9 mouse cellular contexts compared by ENCODE assay signal in the genomic region with DNA sequence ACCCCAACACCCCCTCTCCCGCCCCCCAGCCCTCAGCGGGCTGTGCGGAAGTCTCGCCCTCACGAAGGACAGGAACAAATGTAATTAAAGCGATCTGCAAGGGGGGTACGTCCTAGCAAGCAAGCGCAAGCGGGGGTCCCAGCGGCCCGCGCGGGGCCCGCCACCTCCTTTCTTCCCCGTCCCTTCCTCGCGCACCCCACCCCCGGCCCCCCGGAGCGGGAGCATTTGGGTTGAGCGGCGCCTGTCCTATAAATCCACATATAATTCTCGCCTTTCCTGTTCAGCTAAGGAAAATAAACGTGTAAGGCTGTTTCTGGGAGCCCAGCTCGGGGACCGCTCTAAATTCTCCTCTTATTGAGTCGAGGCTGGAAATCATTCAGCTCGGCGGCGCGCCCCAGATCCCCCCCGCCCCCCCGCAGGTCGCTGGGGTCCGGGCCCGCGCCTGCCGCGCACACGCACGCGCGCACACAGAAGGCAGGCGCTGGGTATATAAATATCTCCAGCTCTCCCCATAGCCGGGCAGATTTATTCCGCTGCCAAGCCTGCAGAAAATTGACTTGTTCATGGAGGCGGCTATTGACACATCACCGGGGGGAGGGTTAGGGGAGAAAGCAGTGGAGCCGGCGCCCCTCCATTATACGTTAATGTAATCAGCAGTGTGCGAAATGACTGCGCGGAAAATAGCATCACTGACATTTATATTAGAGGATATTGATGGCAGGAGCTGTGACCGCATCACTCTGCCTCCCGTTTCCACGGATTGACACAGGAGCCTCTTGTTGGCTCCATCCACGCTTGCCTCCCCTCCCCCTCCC.
A peak's percentile ranks its signal among the peaks of the same experiment; 100 is the strongest.
DNase-seq lines count a peak whose midpoint lies in the region; ATAC-seq and TF ChIP-seq lines count a peak whose summit lies in the region.
"Had no signal": no experiment of that assay in that cellular context is flagged by ENCODE, and none has a peak within 500 bp of the region (broad histone marks: within the 10 kb centered on the region; RNA-seq: fewer than 3 reads in every experiment).

No protein-coding gene starts in this region.

- peaks cover 8% of the 10 kb centered on the region for H3K4me1 ChIP-seq in cortical plate, adult 2 months (ENCODE audit: control insufficient read depth, insufficient read depth, low read length)
- peaks cover 4% of the 10 kb centered on the region for H3K4me1 ChIP-seq in liver, postnatal 0 days (ENCODE audit: insufficient read depth)

- DNase-seq in thymus, postnatal 14 days = peak; percentile 14
- no peak for DNase-seq in thymus, postnatal 25 days
- peak; percentile 67 to 88 for DNase-seq in layer of hippocampus, adult 2 months (ENCODE audit: low spot score in 2 of 2)
- DNase-seq in liver, postnatal 0 days = no peak
- DNase-seq in right cerebral cortex, postnatal 36 days (ENCODE audit: low spot score in 2 of 2) = peak; percentile 75 to 77
- no peak for DNase-seq in ovary, postnatal 36 days (ENCODE audit: low spot score)

- H3K36me3 ChIP-seq in liver, postnatal 0 days (replicated peaks; ENCODE audit: insufficient read depth, low read length) = no peaks in the 10 kb centered on the region

- peak overlapping the region; percentile 36 for H3K4me3 ChIP-seq in cortical plate, adult 2 months (ENCODE audit: insufficient read depth, low read length)
- H3K4me3 ChIP-seq in layer of hippocampus, adult 2 months = peak overlapping the region; percentile 71
- H3K4me3 ChIP-seq in liver, postnatal 0 days (ENCODE audit: low read depth, low read length) = peak overlapping the region; percentile 60
- H3K4me3 ChIP-seq: erythroblast, embryonic 14.5 days had no signal

- TF ChIP-seq CTCF in cortical plate, adult 2 months (IDR thresholded peaks at IDR 0.05; ENCODE audit: extremely low read depth, insufficient read depth, low read length) = no peak
- no peak for TF ChIP-seq CTCF in layer of hippocampus, adult 2 months (conservative IDR thresholded peaks at IDR 0.05)
- TF ChIP-seq CTCF in liver, postnatal 0 days (IDR thresholded peaks at IDR 0.05; ENCODE audit: low read depth) = no peak

- WGBS in liver, postnatal 0 days (ENCODE audit: insufficient replicate concordance) = 0% methylated on average over 53 of the region's 58 CpGs

- H3K4me2 ChIP-seq in liver, postnatal 0 days (ENCODE audit: low read depth, low read length) = peak overlapping the region; percentile 93

- peak overlapping the region; percentile 51; the same call in 1 of the 2 replicates for H3K9ac ChIP-seq in liver, postnatal 0 days (replicated peaks)

- H3K27ac ChIP-seq in cortical plate, adult 2 months (ENCODE audit: insufficient read depth, low read length) = peak overlapping the region; percentile 92
- peak overlapping the region; percentile 98 for H3K27ac ChIP-seq in layer of hippocampus, adult 2 months
- no peak overlapping the region for H3K27ac ChIP-seq in liver, postnatal 0 days (ENCODE audit: low read depth)

- H3K27me3 ChIP-seq in liver, postnatal 0 days (ENCODE audit: insufficient read depth, low read length) = peaks cover 80% of the 10 kb centered on the region

- TF ChIP-seq POLR2A in cortical plate, adult 2 months (IDR thresholded peaks at IDR 0.05; ENCODE audit: extremely low read depth, insufficient read depth, low read length) = peak; percentile 16

- H3K9me3 ChIP-seq in liver, postnatal 0 days (ENCODE audit: low read length) = no peaks in the 10 kb centered on the region

- no peak for TF ChIP-seq EP300 in liver, postnatal 0 days (IDR thresholded peaks at IDR 0.05; ENCODE audit: low read depth)

- 0 out of 2 replicates have a peak, but pooled peaks have one; percentile 5 for ATAC-seq in granulocyte monocyte progenitor cell, adult 5-6 weeks (replicated peaks; ENCODE audit: poor library complexity, severe bottlenecking)
- ATAC-seq in liver, postnatal 0 days = no peak

Comparison
In these comparisons a context has a peak if more than half of its experiments do, and no peak if none do; other contexts are left out.
1. DNase-seq: peak in thymus, postnatal 14 days (single experiment), layer of hippocampus, adult 2 months (2 of 2) and right cerebral cortex, postnatal 36 days (2 of 2); none in thymus, postnatal 25 days (single experiment), liver, postnatal 0 days (single experiment) and ovary, postnatal 36 days (single experiment).
2. Peak in every context shown above with its lines, with median percentiles within 50 percentile points of each other: H3K4me3 ChIP-seq.